Mouse (Mus musculus): ENCODE measurements at regions not wholly inside any gene's neighbourhood (a gene's known extent, or its start where the extent isn't known, plus 50 kb on each side); places are given as distances from the start of the nearest gene placed in this dataset.

DNA sequence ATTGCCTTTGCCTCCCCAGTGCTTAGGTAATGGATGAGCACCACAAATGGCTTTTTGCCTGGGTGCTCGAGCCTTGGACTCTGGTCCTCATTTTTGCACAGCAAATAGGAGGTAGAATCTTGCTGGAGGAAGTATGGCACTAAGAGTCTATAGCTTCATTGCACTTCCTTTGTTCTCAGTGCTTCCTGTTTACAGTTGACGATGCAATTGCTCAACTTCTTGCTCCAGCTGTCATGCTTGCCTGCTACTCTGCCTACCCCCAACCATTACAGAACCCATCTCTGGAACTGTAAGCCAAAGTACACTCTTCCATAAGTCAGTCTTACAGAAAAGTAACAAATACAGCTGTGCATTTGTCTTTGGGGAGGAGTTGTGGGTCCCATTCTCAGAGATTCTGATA is 79.8 kb upstream of the Slc7a14 start:
- TF ChIP-seq CTCF (IDR thresholded peaks at IDR 0.05; ENCODE audit: extremely low read depth, insufficient read depth, low read length) (no peak), POLR2A (IDR thresholded peaks at IDR 0.05; ENCODE audit: extremely low read depth, insufficient read depth, low read length) (no peak)
